Mouse (Mus musculus): Measurements from ENCODE around the gene Smtn.

Smtn gene

GRCm38 (mm10) chr11:3526207-3526606 is 14.2 kb downstream of the Smtn start:
- DNase-seq, result no peak

DNA sequence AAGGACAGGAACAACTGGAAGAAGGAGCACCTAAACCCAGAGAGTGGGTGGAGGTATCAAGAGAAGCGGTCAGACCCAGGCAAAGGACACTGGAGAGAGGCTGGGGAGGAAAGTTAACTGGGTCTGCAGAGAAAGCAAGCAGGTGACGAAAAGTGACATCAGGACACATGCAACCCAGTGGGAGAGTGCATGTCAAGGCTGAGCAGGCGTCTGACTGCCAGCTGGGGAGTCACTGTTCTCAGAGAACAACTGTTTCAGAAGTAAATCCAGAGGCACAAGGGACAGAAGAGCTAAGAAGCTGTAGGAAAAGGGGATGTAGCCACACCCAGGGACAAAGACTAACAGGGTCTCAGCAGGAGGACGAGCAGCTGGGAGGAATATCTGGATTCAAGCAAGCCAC is 14.9 kb downstream of the Smtn start:
- no peak for DNase-seq

GRCm38 (mm10) chr11:3523840-3524582 is 16.4 kb downstream of the Smtn start:
- no peak for DNase-seq

DNA sequence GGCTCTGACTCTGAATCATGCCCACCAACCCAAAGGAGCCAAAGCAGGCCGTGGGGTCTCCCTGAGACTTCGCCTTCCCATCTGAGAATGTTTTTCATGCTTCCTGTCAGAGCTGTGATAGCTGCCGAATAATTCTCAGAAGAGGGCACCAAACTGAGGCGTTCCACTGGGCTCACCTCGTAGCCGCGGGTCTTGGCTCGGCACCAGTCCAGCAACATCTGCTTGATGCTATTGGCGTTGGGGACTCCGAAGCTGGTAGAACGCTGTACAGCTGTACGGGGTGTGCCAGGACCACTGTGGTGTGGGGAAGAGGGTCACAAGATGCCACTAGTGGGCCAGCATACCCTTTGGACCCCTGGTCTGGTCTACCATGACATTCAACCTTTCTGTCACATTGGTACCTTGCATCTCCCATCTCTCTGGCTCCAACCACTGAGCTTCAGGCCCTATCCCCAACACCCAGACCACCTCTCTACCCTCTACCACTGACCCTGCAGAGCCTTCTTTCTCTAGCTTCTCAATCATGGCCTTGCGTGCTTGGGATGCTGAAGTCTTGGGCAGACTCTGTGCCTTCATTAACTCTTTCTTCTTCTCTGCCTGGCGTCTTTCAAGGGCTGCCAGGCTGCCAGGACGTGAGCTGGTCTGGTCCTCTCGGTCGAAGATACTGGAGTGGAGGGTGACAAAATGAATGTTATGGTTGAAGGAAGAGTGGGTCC is 18.0 kb downstream of the Smtn start:
- DNase-seq, result no peak

DNA sequence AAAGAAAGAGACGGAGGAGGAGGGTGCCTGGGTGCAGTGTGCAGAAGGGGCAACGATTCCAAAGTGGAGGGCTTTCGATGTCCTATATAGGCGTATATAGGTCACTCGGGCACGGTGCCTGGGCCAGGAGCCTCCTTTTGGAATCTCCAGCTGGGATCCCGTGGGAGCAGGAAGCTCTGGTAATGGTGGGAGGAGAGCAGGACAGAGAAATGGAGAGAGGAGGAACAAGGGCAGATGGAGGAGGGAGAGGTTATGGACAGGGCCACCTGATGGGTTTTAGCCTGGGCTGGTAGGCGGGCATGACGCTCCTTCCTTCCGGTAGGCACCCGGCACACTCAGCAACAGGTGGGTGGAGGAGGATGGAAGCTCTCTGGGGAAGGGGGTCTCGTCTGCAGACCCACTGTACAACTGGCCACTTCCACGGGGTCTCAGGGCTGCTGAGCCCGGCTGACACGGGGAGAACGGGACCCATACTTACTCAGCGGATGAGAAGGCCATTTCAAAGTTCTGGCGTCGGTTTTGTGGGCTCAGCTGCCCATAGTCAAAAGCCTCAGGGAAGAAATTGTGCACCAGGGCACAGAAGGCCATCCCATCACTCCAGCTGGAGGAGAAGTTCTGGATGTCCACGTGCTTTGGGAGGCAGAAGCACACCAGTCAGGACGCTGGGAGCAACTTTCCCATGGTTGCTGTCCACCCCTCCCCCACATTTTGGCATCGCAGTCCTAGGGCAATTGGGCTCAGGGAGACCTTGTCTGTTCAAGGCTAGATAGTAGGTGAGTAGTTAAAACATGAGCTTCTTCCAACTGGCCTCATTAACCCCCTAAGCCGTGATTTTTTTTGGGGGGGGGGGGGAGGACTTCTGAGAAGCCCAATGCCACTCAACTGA is 18.8 kb downstream of the Smtn start:
- no peak for DNase-seq

DNA sequence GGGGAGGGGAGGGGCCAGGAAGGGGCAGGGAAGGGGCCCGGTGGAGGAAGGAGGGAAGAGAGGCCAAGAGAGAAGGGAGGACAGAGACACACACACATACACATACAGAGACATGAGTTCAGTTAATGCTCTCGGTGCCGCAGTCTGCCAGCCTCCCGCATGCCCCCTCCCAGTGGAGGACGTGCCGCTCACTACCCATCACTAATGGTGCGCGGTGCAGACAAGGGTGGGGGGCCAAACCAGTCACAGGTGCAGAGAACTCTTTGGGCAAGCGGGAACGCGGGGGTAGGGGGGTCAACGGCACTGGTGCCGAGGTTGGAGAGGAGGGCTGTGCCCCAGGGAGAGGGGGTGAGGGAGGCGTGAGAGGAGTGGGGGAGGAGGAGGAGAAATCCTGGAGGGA is 19.5 kb downstream of the Smtn start:
- no peak for DNase-seq

DNA sequence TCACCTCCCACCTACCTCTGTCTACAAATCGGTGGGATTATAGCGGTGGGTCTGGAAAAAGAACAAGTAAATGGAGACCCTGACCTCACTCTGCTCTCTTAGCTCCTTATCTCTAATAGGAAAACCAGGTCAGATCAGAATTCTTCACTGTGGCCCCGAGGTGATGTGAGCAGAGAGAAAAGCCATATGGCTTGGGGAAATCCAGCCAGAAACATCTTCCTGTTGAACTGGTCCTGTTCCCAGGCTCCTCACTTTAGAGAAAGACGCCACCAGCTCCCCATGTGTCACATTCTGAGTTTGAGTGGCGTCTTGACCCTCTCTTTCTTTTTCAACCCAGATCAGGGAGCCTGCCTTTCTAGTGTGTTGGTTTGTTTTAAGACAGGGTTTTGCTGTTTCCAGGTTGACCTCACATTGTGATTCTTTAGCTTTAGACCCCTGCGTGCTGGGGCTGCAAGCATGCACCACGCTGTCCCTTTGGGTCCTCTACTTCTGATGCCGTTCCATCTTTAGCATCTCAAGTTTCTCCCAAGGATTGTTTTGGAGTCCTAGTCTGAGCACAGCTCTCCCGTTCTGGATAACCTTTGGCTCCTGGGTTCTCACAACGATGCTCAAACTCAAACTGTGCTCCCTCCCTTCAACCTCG is 20.5 kb downstream of the Smtn start:
- DNase-seq, result no peak

- DNase-seq, result no peak
Measured at GRCm38 (mm10) chr11:3519051-3519726, 21.2 kb downstream of the Smtn start.

GRCm38 (mm10) chr11:3517846-3518732 is 22.3 kb downstream of the Smtn start:
- no peak for DNase-seq

DNA sequence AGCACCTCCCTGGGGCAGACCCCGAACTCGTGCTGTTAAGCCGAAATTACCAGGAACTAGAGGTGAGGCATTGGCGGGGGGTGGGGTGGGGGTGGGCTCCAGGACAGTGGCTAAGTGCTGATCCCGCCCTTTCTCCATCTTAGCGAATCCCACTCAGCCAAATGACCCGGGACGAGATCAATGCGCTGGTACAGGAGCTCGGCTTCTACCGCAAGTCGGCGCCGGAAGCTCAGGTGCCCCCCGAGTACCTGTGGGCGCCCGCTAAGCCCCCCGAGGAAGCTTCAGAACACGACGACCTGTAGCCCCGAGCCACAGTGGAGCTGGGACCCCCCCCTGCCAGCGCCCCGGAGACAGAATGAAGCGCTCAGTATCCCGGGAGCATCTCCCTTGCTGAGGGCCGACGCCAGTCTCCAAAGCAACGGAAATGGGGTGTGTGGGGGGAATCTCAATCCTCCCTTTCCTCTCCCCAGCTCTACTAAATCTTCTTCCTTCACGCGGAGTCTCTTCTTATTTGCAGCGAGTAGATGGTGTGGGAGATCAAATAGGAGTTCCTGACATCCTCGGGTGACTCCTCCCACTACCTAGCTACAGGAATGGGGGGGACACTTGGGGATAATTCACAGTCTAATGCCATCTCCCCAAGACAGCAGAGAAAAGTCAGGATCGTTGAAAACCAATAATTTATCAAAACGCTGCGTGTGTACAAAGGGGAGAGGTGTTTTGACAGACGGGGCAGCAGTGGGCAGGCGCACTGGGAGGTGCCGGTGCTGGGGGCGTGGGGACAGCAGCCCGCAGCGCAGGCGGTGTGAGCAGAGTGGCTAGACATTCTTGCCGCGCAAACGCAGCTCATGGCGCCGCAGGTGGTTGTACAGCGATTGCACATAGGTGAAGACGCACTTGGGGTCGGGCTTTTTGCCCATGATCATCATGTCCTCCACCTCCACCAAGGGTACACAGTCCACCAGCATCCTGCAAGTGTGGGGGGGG is 23.3 kb downstream of the Smtn start:
- DNase-seq, result peak; percentile 37

DNA sequence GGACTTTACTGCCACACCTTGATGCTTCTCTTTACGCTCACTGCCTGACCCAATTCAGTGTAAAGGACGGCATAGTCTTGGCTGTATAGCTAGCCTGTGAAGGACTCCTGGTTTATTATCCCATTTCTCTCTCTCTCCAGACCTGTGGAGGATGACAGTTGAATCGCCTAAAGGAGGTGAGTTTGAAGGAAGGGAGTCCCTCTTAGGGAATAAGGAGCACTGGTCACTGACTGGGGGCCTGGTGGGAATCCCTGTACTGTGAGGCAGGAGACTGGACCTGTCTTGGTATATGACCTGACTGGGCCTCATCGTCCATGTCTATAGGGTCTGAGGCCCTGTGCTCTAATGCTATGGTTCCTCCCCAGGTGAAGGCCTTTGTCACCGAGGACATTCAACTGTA is 24.3 kb downstream of the Smtn start:
- no peak for DNase-seq

- no peak for DNase-seq
Measured at GRCm38 (mm10) chr11:3515637-3516036, 24.8 kb downstream of the Smtn start.

DNA sequence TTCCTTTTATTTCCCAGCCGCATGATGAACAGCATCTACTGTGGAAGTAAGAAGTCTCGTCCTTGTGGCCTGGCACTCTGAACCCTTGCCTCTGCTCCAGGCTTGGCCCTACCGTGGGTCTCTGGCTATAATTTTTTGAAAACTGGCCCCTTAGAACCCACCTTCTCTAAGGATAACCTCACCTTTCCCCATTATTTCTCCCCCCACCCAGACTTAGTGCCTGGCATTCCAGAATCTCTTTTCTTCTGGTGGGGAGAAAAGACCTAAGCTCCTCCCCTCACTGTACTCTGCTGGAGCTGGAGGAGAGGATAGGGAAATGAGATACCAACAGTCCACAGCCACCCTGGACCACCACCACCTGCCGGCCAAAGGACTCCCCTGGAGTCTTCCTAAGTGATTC is 25.2 kb downstream of the Smtn start:
- no peak for DNase-seq

DNA sequence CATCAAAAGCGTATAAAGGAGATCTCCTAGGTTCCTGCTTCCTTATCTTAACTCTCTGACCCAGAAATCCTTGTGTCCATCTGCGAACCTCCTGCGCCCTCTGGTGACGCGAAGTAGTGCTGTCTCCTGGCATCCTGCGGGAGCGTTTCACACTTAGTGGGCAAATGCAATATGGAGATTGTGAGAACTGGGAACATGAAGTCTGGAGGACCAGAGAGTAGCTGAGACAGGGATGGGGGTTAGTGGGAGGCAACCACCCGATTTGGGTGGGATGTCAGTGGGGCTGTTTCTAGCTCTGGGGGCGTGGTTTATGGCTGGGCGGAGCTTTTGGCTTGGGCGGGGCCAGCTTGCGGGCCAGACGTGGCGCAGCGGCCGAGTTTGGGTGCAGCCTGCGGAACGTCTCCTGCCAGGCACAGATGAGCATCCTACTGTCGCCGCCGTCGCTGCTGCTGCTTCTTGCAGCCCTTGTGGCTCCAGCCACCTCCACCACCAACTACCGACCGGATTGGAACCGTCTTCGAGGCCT is 25.8 kb downstream of the Smtn start, which contains the start of gene Selenom:
TSS of gene Selenom (plus strand) at position 156 of the 526 bp plus-strand sequence.
- peak; percentile 85 for DNase-seq

GRCm38 (mm10) chr11:3513291-3513690 is 27.1 kb downstream of the Smtn start:
- DNase-seq, result no peak

DNA sequence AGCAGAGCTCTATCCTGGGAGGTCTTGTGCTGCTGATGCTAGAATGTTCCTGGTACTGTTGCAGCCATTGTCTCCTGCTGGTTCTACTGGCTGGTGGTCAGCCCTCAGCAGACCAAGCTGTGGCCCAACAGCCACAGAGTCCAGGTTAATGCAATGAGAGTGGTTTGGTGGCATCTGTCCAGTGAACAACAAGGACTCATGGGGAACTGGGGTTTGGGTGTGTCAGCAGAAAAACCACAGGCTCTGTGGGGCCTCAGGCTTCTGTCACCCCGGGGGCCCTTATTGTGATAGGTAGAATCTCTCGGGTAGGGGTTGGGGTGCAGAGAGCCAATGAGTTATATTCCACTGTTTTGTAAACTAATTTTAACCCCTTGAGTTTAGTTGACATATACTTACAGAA is 30.1 kb downstream of the Smtn start:
- DNase-seq, result peak; percentile 26

DNA sequence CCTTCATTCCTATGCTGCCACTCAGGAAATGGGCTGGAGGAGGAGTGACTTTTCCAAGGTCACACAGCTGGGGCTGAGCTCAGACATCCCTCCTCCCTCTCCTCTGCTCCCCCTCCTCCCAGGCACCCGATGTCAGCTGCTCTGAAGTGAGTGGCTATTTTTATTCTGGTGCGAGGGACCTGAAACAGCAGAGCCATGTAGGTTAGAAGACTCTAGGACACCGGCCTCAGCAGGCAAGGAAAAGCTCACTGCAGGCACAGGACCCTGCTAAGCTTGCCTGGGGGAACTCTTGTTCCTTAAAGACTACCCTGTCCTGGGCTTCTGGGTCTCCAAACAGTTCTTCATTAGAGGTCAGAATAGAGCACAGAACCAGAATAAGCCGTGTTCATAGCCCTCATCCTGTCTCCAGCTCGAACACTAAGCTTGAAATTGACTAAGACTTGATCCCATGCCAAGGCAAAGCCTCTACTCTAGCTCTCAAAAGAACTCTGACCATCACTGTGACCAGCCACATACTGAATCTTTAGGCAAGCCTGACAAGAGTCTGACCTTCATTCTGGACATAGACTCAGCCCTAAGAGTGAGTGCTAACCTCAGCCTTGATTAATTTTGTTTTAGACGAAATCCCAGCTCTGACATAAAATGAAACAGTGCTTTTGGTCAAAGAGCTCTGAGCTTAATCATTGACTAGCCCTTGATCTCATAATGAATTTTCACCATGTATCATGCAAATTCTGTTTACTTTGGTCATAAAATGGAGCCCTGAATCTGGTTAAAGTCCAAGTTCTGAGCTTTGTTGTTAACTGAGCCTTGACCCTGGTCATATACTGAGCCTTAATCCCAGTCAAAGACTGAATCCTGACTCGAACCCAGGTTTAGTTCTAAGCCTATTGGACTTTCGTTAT is 31.0 kb downstream of the Smtn start:
- no peak for DNase-seq

DNA sequence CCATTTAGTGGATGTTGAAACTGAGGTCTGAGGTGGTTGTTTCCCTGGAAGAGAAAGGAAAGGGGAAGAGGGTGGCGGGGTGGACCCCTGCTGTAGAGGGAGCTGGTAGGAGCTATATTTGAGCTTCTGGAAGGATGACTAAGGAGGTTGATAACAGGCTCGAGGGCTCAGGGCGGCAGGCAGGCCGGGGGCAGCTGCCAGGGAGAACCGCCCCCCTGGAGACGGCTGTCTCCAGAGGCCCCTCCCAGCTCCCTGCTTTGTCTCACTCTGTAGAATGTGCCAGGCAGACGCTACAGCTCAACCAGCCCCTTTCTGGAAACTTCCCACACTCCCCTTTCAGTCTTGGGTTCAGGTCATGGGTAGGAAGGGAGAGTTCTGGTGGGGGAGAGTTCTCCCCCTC is 32.2 kb downstream of the Smtn start:
- DNase-seq, result no peak
